Mouse (Mus musculus) forebrain, embryonic 11.5 days (tissue): ENCODE measurements around the gene Hrc. TPM values are rescaled to one million over a fixed set of nuclear protein-coding genes. Genes with fewer than 3 reads are reported as not detected.

Experiments used
- ATAC-seq: fragments of 200-750 bp; cut with Nextera tagmentation; replicated peaks from 2 replicates; pipeline ENCODE4 v1.8.0; 2017; ENCODE audit warnings: moderate TSS enrichment; ENCODE audit not compliant: low FRiP score
- DNase-seq: peaks from one replicate; pipeline ENCODE4 v3.0.0-alpha.2; 2017; ENCODE audit warnings: low spot score
- H3K27ac ChIP-seq: fragments of 300-500 bp; sonication (generic); 2 replicates; pipeline ENCODE4 v1.5.1; 2014; ENCODE audit warnings: low read depth, low read length
- H3K27me3 ChIP-seq: fragments of 300-500 bp; sonication (generic); 2 replicates; pipeline ENCODE4 v1.6.1; 2014; ENCODE audit warnings: mild to moderate bottlenecking, low read length, mixed read lengths; ENCODE audit not compliant: control insufficient read depth, insufficient read depth
- H3K36me3 ChIP-seq: fragments of 300-500 bp; sonication (generic); 2 replicates; pipeline ENCODE4 v1.6.1; 2014; ENCODE audit warnings: mild to moderate bottlenecking, low read length, moderate library complexity, mixed read lengths; ENCODE audit not compliant: control insufficient read depth, insufficient read depth
- H3K4me1 ChIP-seq: fragments of 300-500 bp; sonication (generic); replicated peaks from 2 replicates; pipeline ENCODE4 v1.6.1; 2014; ENCODE audit warnings: low read length, mixed read lengths; ENCODE audit not compliant: control insufficient read depth, insufficient read depth
- H3K4me2 ChIP-seq: fragments of 300-500 bp; sonication (generic); 2 replicates; pipeline ENCODE4 v1.6.1; 2014; ENCODE audit warnings: low read depth, mild to moderate bottlenecking, low read length, moderate library complexity, mixed read lengths; ENCODE audit not compliant: severe bottlenecking
- H3K4me3 ChIP-seq: fragments of 300-500 bp; sonication (generic); 2 replicates; pipeline ENCODE4 v1.5.1; 2014; ENCODE audit warnings: low read depth, low read length
- H3K9ac ChIP-seq: fragments of 300-500 bp; sonication (generic); 2 replicates; pipeline ENCODE4 v1.6.1; 2014; ENCODE audit warnings: low read length
- H3K9me3 ChIP-seq: fragments of 300-500 bp; sonication (generic); 2 replicates; pipeline ENCODE4 v1.6.1; 2016; ENCODE audit warnings: low read length, mixed read lengths; ENCODE audit not compliant: control insufficient read depth
- WGBS: fragments of 180-500 bp; shearing (Covaris S2); extraction: QIAGEN DNeasy Blood & Tissue Kit; methylation state at CpG from one replicate; pipeline ENCODE4 v1.1.7; 2014; 5-methylcytosine and 5-hydroxymethylcytosine counted together
- polyA plus RNA-seq: library from polyadenylated mRNA; unstranded; fragments of >200 nt; fragmentation: Nextera tagmentation; extraction: Ambion mirVana; gene quantifications from 2 replicates; pipeline ENCODE4 v1.2.1, GENCODE M21; 2014

Gene Hrc
- polyA plus RNA-seq, 1 experiment from 2014 or later, result not detected

- Histone ChIP-seq H3K4me2 (peak within 1 kb of the TSS; percentile 91), H3K4me3 (peak within 1 kb of the TSS; percentile 39), H3K27me3 (peaks cover 16% of the 10 kb centered on the region), H3K27ac (no peak within 1 kb of the TSS), H3K9me3 (no peaks in the 10 kb centered on the region), H3K4me1 (peaks cover 13% of the 10 kb centered on the region), H3K36me3 (peaks cover 3% of the 10 kb centered on the region; the same call in 1 of the 2 replicates), H3K9ac (peak within 1 kb of the TSS; percentile 50; the same call in 1 of the 2 replicates)
- ATAC-seq (peak; percentile 62), DNase-seq (peak; percentile 94)
- WGBS, result 11% methylated on average over 28 of the region's 28 CpGs
Observed at GRCm38 (mm10) chr7:45370475-45371311, 35.6 kb downstream of the Hrc start, which contains the start of gene Lin7b. Gene Lin7b (minus strand): TSS chr7:45370583.

GRCm38 (mm10) chr7:45372371-45372770, 37.3 kb downstream of the Hrc start:
- Histone ChIP-seq H3K27me3 (peaks cover 16% of the 10 kb centered on the region), H3K4me2 (no peak overlapping the region), H3K9me3 (no peaks in the 10 kb centered on the region), H3K9ac (no peak overlapping the region), H3K4me3 (no peak overlapping the region), H3K4me1 (peaks cover 12% of the 10 kb centered on the region), H3K27ac (no peak overlapping the region), H3K36me3 (peaks cover 19% of the 10 kb centered on the region; the same call in 1 of the 2 replicates)
- no peak for DNase-seq
- ATAC-seq, result no peak
- 85% methylated on average over 5 of the region's 5 CpGs for WGBS

- ATAC-seq (no peak), DNase-seq (no peak)
- H3K27me3 ChIP-seq, result peaks cover under 1% of the 10 kb centered on the region; the same call in 1 of the 2 replicates
- H3K4me3 ChIP-seq, result no peak overlapping the region
- 96% methylated on average over 8 of the region's 8 CpGs for WGBS
- H3K36me3 ChIP-seq, result peaks cover 35% of the 10 kb centered on the region
- no peak overlapping the region for H3K9ac ChIP-seq
- no peak overlapping the region for H3K27ac ChIP-seq
- H3K9me3 ChIP-seq, result no peaks in the 10 kb centered on the region
- peaks cover 6% of the 10 kb centered on the region for H3K4me1 ChIP-seq
- no peak overlapping the region for H3K4me2 ChIP-seq
Observed at GRCm38 (mm10) chr7:45374620-45375019, 39.5 kb downstream of the Hrc start.

- no peak for ATAC-seq
- 75% methylated on average over 1 of the region's 1 CpGs for whole genome bisulfite sequencing
- no peak for DNase-seq
Observed at GRCm38 (mm10) chr7:45376057-45376456, 41.0 kb downstream of the Hrc start.

GRCm38 (mm10) chr7:45386077-45386476, 51.0 kb downstream of the Hrc start:
- no peak overlapping the region for H3K27ac ChIP-seq
- ATAC-seq (no peak), DNase-seq (peak; percentile 50)
- H3K9me3 ChIP-seq, result no peaks in the 10 kb centered on the region
- H3K27me3 ChIP-seq, result no peaks in the 10 kb centered on the region
- peaks cover 65% of the 10 kb centered on the region for H3K36me3 ChIP-seq
- H3K9ac ChIP-seq, result no peak overlapping the region
- no peaks in the 10 kb centered on the region for H3K4me1 ChIP-seq
- WGBS, result 89% methylated on average over 3 of the region's 3 CpGs
- H3K4me3 ChIP-seq, result no peak overlapping the region
- H3K4me2 ChIP-seq, result no peak overlapping the region

More at GRCm38 (mm10) chr7:45376057-45376456, 41.0 kb downstream of the Hrc start:
- no peak overlapping the region for H3K4me2 ChIP-seq
- H3K4me1 ChIP-seq, result no peaks in the 10 kb centered on the region
- H3K9me3 ChIP-seq, result no peaks in the 10 kb centered on the region
- H3K27ac ChIP-seq, result no peak overlapping the region
- H3K36me3 ChIP-seq, result peaks cover 46% of the 10 kb centered on the region
- H3K4me3 ChIP-seq, result no peak overlapping the region
- H3K9ac ChIP-seq, result no peak overlapping the region
- no peaks in the 10 kb centered on the region for H3K27me3 ChIP-seq

Other genes starting within 250 kb of the Hrc start
- 110 and 118 TPM in 2 replicates for gene Rcn3, start 243.1 kb upstream of the Hrc start, polyA plus RNA-seq
- gene Fcgrt, start 231.4 kb upstream of the Hrc start, polyA plus RNA-seq, result 7.1 and 7.3 TPM in 2 replicates
- 1,418 and 1,481 TPM in 2 replicates for gene Rps11, start 210.9 kb upstream of the Hrc start, polyA plus RNA-seq
- gene Rpl13a, start 206.5 kb upstream of the Hrc start, polyA plus RNA-seq, result 1,136 and 1,164 TPM in 2 replicates
- 0.45 and 0.55 TPM in 2 replicates for gene Gm45713, start 199.1 kb upstream of the Hrc start, polyA plus RNA-seq
- gene Flt3l, start 198.9 kb upstream of the Hrc start, polyA plus RNA-seq, result 1.2 and 1.8 TPM in 2 replicates
- 95.9 and 110 TPM in 2 replicates for gene Pih1d1, start 181.0 kb upstream of the Hrc start, polyA plus RNA-seq
- gene Aldh16a1, start 180.7 kb upstream of the Hrc start, polyA plus RNA-seq, result 44.0 and 44.1 TPM in 2 replicates
- 3.6 and 4.6 TPM in 2 replicates for gene Slc17a7, start 171.3 kb upstream of the Hrc start, polyA plus RNA-seq
- gene Gfy, start 155.7 kb upstream of the Hrc start, polyA plus RNA-seq, result 0.13 and 0.33 TPM in 2 replicates
- not detected in 2 replicates for gene Pth2, start 154.3 kb upstream of the Hrc start, polyA plus RNA-seq
- gene Ccdc155, start 130.4 kb upstream of the Hrc start, polyA plus RNA-seq, result 0.83 and 0.90 TPM in 2 replicates
- 0.48 TPM in 1 of 2 replicates, not detected in the other for gene Dkkl1, start 123.1 kb upstream of the Hrc start, polyA plus RNA-seq
- 297 and 318 TPM in 2 replicates for gene Tead2, start 119.5 kb upstream of the Hrc start, polyA plus RNA-seq
- gene Cd37, start 96.2 kb upstream of the Hrc start, polyA plus RNA-seq, result 0.60 and 1.1 TPM in 2 replicates
- gene Slc6a16, start 94.2 kb upstream of the Hrc start, polyA plus RNA-seq, result 0.36 TPM in 1 of 2 replicates, not detected in the other
- not detected in 2 replicates for gene Slc6a21, start 57.8 kb upstream of the Hrc start, polyA plus RNA-seq
- gene Trpm4, start 1.5 kb upstream of the Hrc start, polyA plus RNA-seq, result 5.6 and 6.8 TPM in 2 replicates
- gene Ppfia3, start 31.7 kb downstream of the Hrc start, polyA plus RNA-seq, result 11.6 and 13.0 TPM in 2 replicates
- gene Lin7b, start 35.3 kb downstream of the Hrc start, polyA plus RNA-seq, result 0.48 and 1.5 TPM in 2 replicates
- 79.8 and 87.9 TPM in 2 replicates for gene Snrnp70, start 60.5 kb downstream of the Hrc start, polyA plus RNA-seq
- not detected in 2 replicates for gene Kcna7, start 70.4 kb downstream of the Hrc start, polyA plus RNA-seq
- gene Ntf5, start 78.4 kb downstream of the Hrc start, polyA plus RNA-seq, result 0.33 and 0.67 TPM in 2 replicates
- gene Lhb, start 85.5 kb downstream of the Hrc start, polyA plus RNA-seq, result not detected in 2 replicates
- gene Gys1, start 99.6 kb downstream of the Hrc start, polyA plus RNA-seq, result 37.0 and 37.6 TPM in 2 replicates
- gene Ruvbl2, start 102.8 kb downstream of the Hrc start, polyA plus RNA-seq, result 175 and 183 TPM in 2 replicates
- 4,947 and 5,145 TPM in 2 replicates for gene Ftl1, start 124.6 kb downstream of the Hrc start, polyA plus RNA-seq
- 192 and 202 TPM in 2 replicates for gene Bax, start 131.6 kb downstream of the Hrc start, polyA plus RNA-seq
- gene Tulp2, start 146.6 kb downstream of the Hrc start, polyA plus RNA-seq, result 0.13 and 0.29 TPM in 2 replicates
- not detected in 2 replicates for gene Gm45808, start 151.5 kb downstream of the Hrc start, polyA plus RNA-seq
- gene Dhdh, start 153.5 kb downstream of the Hrc start, polyA plus RNA-seq, result 4.3 and 4.6 TPM in 2 replicates
- gene Nucb1, start 175.1 kb downstream of the Hrc start, polyA plus RNA-seq, result 90.4 and 109 TPM in 2 replicates
- 17.4 and 17.8 TPM in 2 replicates for gene Ppp1r15a, start 191.0 kb downstream of the Hrc start, polyA plus RNA-seq
- gene Plekha4, start 191.0 kb downstream of the Hrc start, polyA plus RNA-seq, result 0.80 and 1.5 TPM in 2 replicates
- gene Hsd17b14, start 219.6 kb downstream of the Hrc start, polyA plus RNA-seq, result 0.25 and 1.2 TPM in 2 replicates
- 24.8 and 25.7 TPM in 2 replicates for gene Bcat2, start 234.9 kb downstream of the Hrc start, polyA plus RNA-seq